Mouse (Mus musculus): ENCODE data around the gene C9. TPM values are rescaled to one million over a fixed set of nuclear protein-coding genes. Genes with fewer than 3 reads are reported as not detected.

C9 gene
- polyA plus RNA-seq, 1 experiment from 2014 or later, result not detected

- Histone ChIP-seq H3K27ac (no peak overlapping the region), H3K4me3 (replicated peaks) (no peak overlapping the region), H3K27me3 (no peaks in the 10 kb centered on the region), H3K4me1 (replicated peaks) (no peaks in the 10 kb centered on the region), H3K9ac (replicated peaks) (no peak overlapping the region), H3K36me3 (no peaks in the 10 kb centered on the region), H3K9me3 (peaks cover 5% of the 10 kb centered on the region; the same call in 1 of the 2 replicates), H3K4me2 (replicated peaks) (no peak overlapping the region)
- ATAC-seq, result no peak
- 88% methylated on average over 7 of the region's 7 CpGs for WGBS
Observed at GRCm38 (mm10) chr15:6435281-6435680, 9.8 kb upstream of the C9 start.

- no peaks in the 10 kb centered on the region for H3K27me3 ChIP-seq
- H3K4me1 ChIP-seq (replicated peaks), result no peaks in the 10 kb centered on the region
- H3K9ac ChIP-seq (replicated peaks), result no peak overlapping the region
- H3K9me3 ChIP-seq, result peaks cover 5% of the 10 kb centered on the region; the same call in 1 of the 2 replicates
- H3K4me3 ChIP-seq (replicated peaks), result no peak overlapping the region
- ATAC-seq, result no peak
- no peak overlapping the region for H3K4me2 ChIP-seq (replicated peaks)
- H3K27ac ChIP-seq, result no peak overlapping the region
- WGBS, result 66% methylated on average over 2 of the region's 2 CpGs
- H3K36me3 ChIP-seq, result no peaks in the 10 kb centered on the region
Observed at GRCm38 (mm10) chr15:6435773-6436172, 9.4 kb upstream of the C9 start.

- Histone ChIP-seq H3K27ac (no peak overlapping the region), H3K4me3 (replicated peaks) (no peak overlapping the region), H3K4me1 (replicated peaks) (no peaks in the 10 kb centered on the region), H3K4me2 (replicated peaks) (no peak overlapping the region), H3K36me3 (no peaks in the 10 kb centered on the region), H3K9me3 (peaks cover 5% of the 10 kb centered on the region; the same call in 1 of the 2 replicates), H3K27me3 (no peaks in the 10 kb centered on the region), H3K9ac (replicated peaks) (no peak overlapping the region)
- WGBS, result 89% methylated on average over 3 of the region's 3 CpGs
- no peak for ATAC-seq
Observed at GRCm38 (mm10) chr15:6438685-6439084, 6.4 kb upstream of the C9 start.

- no peak overlapping the region for H3K4me2 ChIP-seq (replicated peaks)
- no peak for ATAC-seq
- H3K9me3 ChIP-seq, result no peaks in the 10 kb centered on the region
- 88% methylated on average over 2 of the region's 2 CpGs for WGBS
- H3K9ac ChIP-seq (replicated peaks), result no peak overlapping the region
- H3K4me1 ChIP-seq (replicated peaks), result peaks cover 12% of the 10 kb centered on the region
- H3K27ac ChIP-seq, result no peak overlapping the region
- H3K27me3 ChIP-seq, result no peaks in the 10 kb centered on the region
- no peaks in the 10 kb centered on the region for H3K36me3 ChIP-seq
- no peak overlapping the region for H3K4me3 ChIP-seq (replicated peaks)
Observed at GRCm38 (mm10) chr15:6444452-6444851, 675 bp upstream of the C9 start.

GRCm38 (mm10) chr15:6446181-6446580 is 1.1 kb downstream of the C9 start:
- Histone ChIP-seq H3K27ac (no peak overlapping the region), H3K4me2 (replicated peaks) (no peak overlapping the region), H3K4me3 (replicated peaks) (no peak overlapping the region), H3K36me3 (no peaks in the 10 kb centered on the region), H3K27me3 (no peaks in the 10 kb centered on the region), H3K9me3 (no peaks in the 10 kb centered on the region), H3K4me1 (replicated peaks) (peaks cover 12% of the 10 kb centered on the region), H3K9ac (replicated peaks) (no peak overlapping the region)
- 88% methylated on average over 1 of the region's 1 CpGs for WGBS
- ATAC-seq, result no peak

- Histone ChIP-seq H3K4me2 (replicated peaks) (peak overlapping the region; percentile 22), H3K4me3 (replicated peaks) (no peak overlapping the region), H3K4me1 (replicated peaks) (peaks cover 12% of the 10 kb centered on the region), H3K27me3 (no peaks in the 10 kb centered on the region), H3K9me3 (no peaks in the 10 kb centered on the region), H3K27ac (no peak overlapping the region), H3K36me3 (no peaks in the 10 kb centered on the region), H3K9ac (replicated peaks) (no peak overlapping the region)
- peak; percentile 92 for ATAC-seq
- WGBS, result 31% methylated on average over 9 of the region's 9 CpGs
Observed at GRCm38 (mm10) chr15:6448892-6449291, 3.8 kb downstream of the C9 start.

GRCm38 (mm10) chr15:6454461-6454860 is 9.3 kb downstream of the C9 start:
- no peaks in the 10 kb centered on the region for H3K27me3 ChIP-seq
- ATAC-seq, result no peak
- H3K4me3 ChIP-seq (replicated peaks), result no peak overlapping the region
- H3K27ac ChIP-seq, result no peak overlapping the region
- H3K4me2 ChIP-seq (replicated peaks), result no peak overlapping the region
- H3K4me1 ChIP-seq (replicated peaks), result no peaks in the 10 kb centered on the region
- no peaks in the 10 kb centered on the region for H3K36me3 ChIP-seq
- no peaks in the 10 kb centered on the region for H3K9me3 ChIP-seq
- WGBS, result 76% methylated on average over 2 of the region's 2 CpGs
- H3K9ac ChIP-seq (replicated peaks), result no peak overlapping the region

- H3K4me1 ChIP-seq (replicated peaks), result no peaks in the 10 kb centered on the region
- no peaks in the 10 kb centered on the region for H3K9me3 ChIP-seq
- no peak for ATAC-seq
- H3K27me3 ChIP-seq, result no peaks in the 10 kb centered on the region
- H3K4me2 ChIP-seq (replicated peaks), result no peak overlapping the region
- H3K36me3 ChIP-seq, result no peaks in the 10 kb centered on the region
- WGBS, result 63% methylated on average over 8 of the region's 8 CpGs
- no peak overlapping the region for H3K4me3 ChIP-seq (replicated peaks)
- no peak overlapping the region for H3K27ac ChIP-seq
- H3K9ac ChIP-seq (replicated peaks), result no peak overlapping the region
Observed at GRCm38 (mm10) chr15:6461381-6461780, 16.3 kb downstream of the C9 start.

- H3K27me3 ChIP-seq, result no peaks in the 10 kb centered on the region
- no peaks in the 10 kb centered on the region for H3K36me3 ChIP-seq
- H3K9me3 ChIP-seq, result no peaks in the 10 kb centered on the region
- ATAC-seq, result no peak
- no peak overlapping the region for H3K4me3 ChIP-seq (replicated peaks)
- no peak overlapping the region for H3K4me2 ChIP-seq (replicated peaks)
- whole genome bisulfite sequencing, result 91% methylated on average over 3 of the region's 3 CpGs
- H3K27ac ChIP-seq, result no peak overlapping the region
- no peak overlapping the region for H3K9ac ChIP-seq (replicated peaks)
- no peaks in the 10 kb centered on the region for H3K4me1 ChIP-seq (replicated peaks)
Observed at GRCm38 (mm10) chr15:6463361-6463923, 18.3 kb downstream of the C9 start.

GRCm38 (mm10) chr15:6466995-6467394 is 21.9 kb downstream of the C9 start:
- H3K36me3 ChIP-seq, result no peaks in the 10 kb centered on the region
- no peaks in the 10 kb centered on the region for H3K27me3 ChIP-seq
- H3K27ac ChIP-seq, result no peak overlapping the region
- H3K4me2 ChIP-seq (replicated peaks), result no peak overlapping the region
- no peak overlapping the region for H3K9ac ChIP-seq (replicated peaks)
- no peaks in the 10 kb centered on the region for H3K9me3 ChIP-seq
- no peaks in the 10 kb centered on the region for H3K4me1 ChIP-seq (replicated peaks)
- H3K4me3 ChIP-seq (replicated peaks), result no peak overlapping the region
- 80% methylated on average over 10 of the region's 10 CpGs for WGBS
- no peak for ATAC-seq

- Histone ChIP-seq H3K9ac (replicated peaks) (no peak overlapping the region), H3K4me2 (replicated peaks) (no peak overlapping the region), H3K4me1 (replicated peaks) (no peaks in the 10 kb centered on the region), H3K27ac (no peak overlapping the region), H3K27me3 (no peaks in the 10 kb centered on the region), H3K36me3 (no peaks in the 10 kb centered on the region), H3K4me3 (replicated peaks) (no peak overlapping the region), H3K9me3 (no peaks in the 10 kb centered on the region)
- ATAC-seq, result no peak
- 95% methylated on average over 1 of the region's 1 CpGs for WGBS
Observed at GRCm38 (mm10) chr15:6468845-6469244, 23.7 kb downstream of the C9 start.

- Histone ChIP-seq H3K9me3 (no peaks in the 10 kb centered on the region), H3K4me2 (replicated peaks) (no peak overlapping the region), H3K4me3 (replicated peaks) (no peak overlapping the region), H3K36me3 (no peaks in the 10 kb centered on the region), H3K27me3 (no peaks in the 10 kb centered on the region), H3K9ac (replicated peaks) (no peak overlapping the region), H3K4me1 (replicated peaks) (no peaks in the 10 kb centered on the region), H3K27ac (no peak overlapping the region)
- no peak for ATAC-seq
- WGBS, result 96% methylated on average over 3 of the region's 3 CpGs
Observed at GRCm38 (mm10) chr15:6469384-6469783, 24.3 kb downstream of the C9 start.

GRCm38 (mm10) chr15:6483561-6483960 is 38.4 kb downstream of the C9 start:
- Histone ChIP-seq H3K27ac (no peak overlapping the region), H3K9me3 (no peaks in the 10 kb centered on the region; the same call in 1 of the 2 replicates), H3K4me3 (replicated peaks) (no peak overlapping the region), H3K9ac (replicated peaks) (no peak overlapping the region), H3K4me2 (replicated peaks) (no peak overlapping the region), H3K4me1 (replicated peaks) (no peaks in the 10 kb centered on the region), H3K36me3 (no peaks in the 10 kb centered on the region), H3K27me3 (no peaks in the 10 kb centered on the region)
- no peak for ATAC-seq
- WGBS, result 77% methylated on average over 3 of the region's 3 CpGs
